Mouse (Mus musculus): ENCODE data around the gene S100pbp. TPM values are rescaled to one million over a fixed set of nuclear protein-coding genes. Genes with fewer than 3 reads are reported as not detected.

The S100pbp gene
- polyA plus RNA-seq (2015; fragmentation: Nextera tagmentation; extraction: Ambion mirVana), result 6.9 and 7.7 TPM in 2 replicates

DNA sequence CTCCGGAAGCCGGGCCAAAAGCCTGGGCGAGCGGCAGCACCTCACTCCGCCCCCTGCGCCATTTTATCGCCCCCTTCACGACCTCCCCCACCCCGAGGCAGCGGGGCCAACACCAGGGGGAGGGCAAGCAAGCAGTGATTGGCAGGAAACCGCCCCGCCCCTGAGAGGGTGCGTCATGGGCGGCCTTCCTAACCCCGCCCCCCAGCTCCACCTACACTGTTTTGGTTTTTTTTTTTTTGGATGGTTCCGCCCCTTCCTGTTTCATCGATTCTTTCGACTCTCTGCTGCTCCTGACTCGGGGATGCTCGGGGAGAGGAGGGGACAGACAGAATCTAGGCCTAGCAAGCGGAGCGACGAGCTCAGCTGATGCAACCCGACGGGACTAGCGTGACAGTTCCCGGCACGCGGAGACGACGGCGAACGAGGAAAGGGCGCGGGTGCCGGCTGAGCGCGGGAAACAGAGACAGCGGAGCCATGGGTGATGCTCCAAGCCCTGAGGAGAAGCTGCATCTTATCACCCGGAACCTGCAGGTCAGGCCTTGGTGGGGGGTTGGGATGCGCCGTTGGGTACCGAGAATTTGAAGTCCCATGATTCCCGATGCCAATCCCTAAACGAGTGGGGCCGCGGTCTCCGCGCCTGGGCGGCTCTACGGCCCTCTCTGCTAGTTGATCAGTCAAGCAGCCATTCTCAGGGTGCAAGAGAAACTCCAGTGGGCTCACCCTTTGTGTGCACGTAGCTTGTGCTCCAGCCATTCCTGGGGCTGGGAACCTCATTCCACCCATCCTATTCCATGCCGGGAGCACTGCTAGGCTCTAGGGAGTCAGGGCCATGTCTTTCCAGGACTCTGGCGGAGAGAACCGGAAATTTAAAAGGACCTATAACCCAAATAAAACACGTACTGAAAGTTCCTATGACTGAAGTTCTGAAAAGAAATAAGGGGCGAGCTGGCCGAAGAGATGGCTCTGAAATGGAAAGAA lies at the start of gene S100pbp, which contains the start of gene Yars:
Gene S100pbp (minus strand): TSS at position 186 of the 978 bp plus-strand sequence.
Gene Yars (plus strand): TSS at position 219 of the 978 bp plus-strand sequence.
- Histone ChIP-seq H3K4me2 (replicated peaks; ENCODE audit: low read depth) (peak within 1 kb of the TSS; percentile 74), H3K9ac (ENCODE audit: low read depth, low read length) (peak within 1 kb of the TSS; percentile 72), H3K27me3 (replicated peaks; ENCODE audit: control insufficient read depth, insufficient read depth, low read length) (no peaks in the 10 kb centered on the region), H3K36me3 (ENCODE audit: control insufficient read depth, insufficient read depth) (no peaks in the 10 kb centered on the region; the same call in 1 of the 2 replicates), H3K4me3 (ENCODE audit: low read depth, low read length) (peak within 1 kb of the TSS; percentile 89), H3K9me3 (ENCODE audit: control insufficient read depth) (no peaks in the 10 kb centered on the region), H3K4me1 (replicated peaks; ENCODE audit: control insufficient read depth, insufficient read depth, low read length) (0 out of 2 replicates have a peak, but pooled peaks cover 6% of the 10 kb centered on the region), H3K27ac (ENCODE audit: low read depth, low read length) (peak within 1 kb of the TSS; percentile 87)
- peak; percentile 89 for ATAC-seq
- peak; percentile 59 for TF ChIP-seq CTCF (IDR thresholded peaks at IDR 0.05; ENCODE audit: low read depth)
- under 1% methylated on average over 58 of the region's 58 CpGs for WGBS

DNA sequence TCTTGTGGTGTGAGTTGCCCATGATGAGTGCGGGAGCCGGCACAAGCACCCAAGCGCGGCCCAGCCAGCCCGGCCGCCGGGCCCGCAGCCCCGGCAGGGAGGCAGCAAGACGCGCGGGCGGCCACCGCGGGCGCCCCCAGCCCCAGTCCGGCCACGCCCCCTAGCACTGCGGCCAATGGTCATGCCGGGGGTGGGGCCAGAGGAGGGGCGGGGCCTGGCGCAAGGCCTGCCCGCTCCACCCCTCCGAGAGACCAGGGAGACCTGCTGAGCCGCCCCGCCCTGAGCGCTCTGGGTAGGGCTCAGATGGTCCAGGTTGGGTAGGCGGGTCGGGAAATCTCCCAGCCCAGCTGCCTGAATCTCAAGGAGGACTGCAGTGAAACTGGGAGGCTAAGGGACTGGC lies 49.5 kb upstream of the S100pbp start:
- Histone ChIP-seq H3K9me3 (ENCODE audit: control insufficient read depth) (no peaks in the 10 kb centered on the region), H3K4me3 (ENCODE audit: low read depth, low read length) (peak overlapping the region; percentile 54), H3K27ac (ENCODE audit: low read depth, low read length) (peak overlapping the region; percentile 24; the same call in 1 of the 2 replicates), H3K27me3 (replicated peaks; ENCODE audit: control insufficient read depth, insufficient read depth, low read length) (no peaks in the 10 kb centered on the region), H3K36me3 (ENCODE audit: control insufficient read depth, insufficient read depth) (no peaks in the 10 kb centered on the region), H3K4me1 (replicated peaks; ENCODE audit: control insufficient read depth, insufficient read depth, low read length) (peaks cover 9% of the 10 kb centered on the region), H3K4me2 (replicated peaks; ENCODE audit: low read depth) (peak overlapping the region; percentile 90), H3K9ac (ENCODE audit: low read depth, low read length) (peak overlapping the region; percentile 19)
- 1% methylated on average over 26 of the region's 29 CpGs for WGBS
- ATAC-seq, result peak; percentile 65
- no peak for TF ChIP-seq CTCF (IDR thresholded peaks at IDR 0.05; ENCODE audit: low read depth)

DNA sequence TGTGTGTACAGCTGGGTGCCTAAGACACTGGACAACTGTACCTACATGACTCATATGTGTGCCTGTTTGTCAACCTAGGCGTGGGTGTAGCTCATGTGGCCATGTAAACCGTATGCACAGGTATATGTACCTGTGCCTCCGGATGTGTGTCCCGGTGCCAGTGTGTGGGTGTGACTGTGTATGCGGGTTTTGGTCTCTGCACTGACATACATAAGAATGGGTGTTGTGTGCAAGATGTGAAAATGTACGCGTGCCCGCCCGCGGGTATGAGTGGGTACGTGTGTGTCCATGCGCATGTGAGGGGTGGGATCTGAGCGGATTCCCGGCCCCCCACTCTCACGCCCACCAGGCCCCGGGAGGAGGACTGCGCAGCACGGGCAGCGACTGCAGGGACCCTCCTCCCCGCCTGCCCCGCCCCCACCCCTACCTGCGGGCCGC lies 49.1 kb upstream of the S100pbp start:
- 0% methylated on average over 18 of the region's 23 CpGs for WGBS
- Histone ChIP-seq H3K4me1 (replicated peaks; ENCODE audit: control insufficient read depth, insufficient read depth, low read length) (peaks cover 9% of the 10 kb centered on the region), H3K9ac (ENCODE audit: low read depth, low read length) (peak overlapping the region; percentile 19), H3K27me3 (replicated peaks; ENCODE audit: control insufficient read depth, insufficient read depth, low read length) (no peaks in the 10 kb centered on the region), H3K27ac (ENCODE audit: low read depth, low read length) (peak overlapping the region; percentile 35; the same call in 1 of the 2 replicates), H3K4me2 (replicated peaks; ENCODE audit: low read depth) (peak overlapping the region; percentile 90), H3K36me3 (ENCODE audit: control insufficient read depth, insufficient read depth) (no peaks in the 10 kb centered on the region), H3K4me3 (ENCODE audit: low read depth, low read length) (peak overlapping the region; percentile 54), H3K9me3 (ENCODE audit: control insufficient read depth) (no peaks in the 10 kb centered on the region)
- ATAC-seq, result peak; percentile 54
- TF ChIP-seq CTCF (IDR thresholded peaks at IDR 0.05; ENCODE audit: low read depth), result no peak

DNA sequence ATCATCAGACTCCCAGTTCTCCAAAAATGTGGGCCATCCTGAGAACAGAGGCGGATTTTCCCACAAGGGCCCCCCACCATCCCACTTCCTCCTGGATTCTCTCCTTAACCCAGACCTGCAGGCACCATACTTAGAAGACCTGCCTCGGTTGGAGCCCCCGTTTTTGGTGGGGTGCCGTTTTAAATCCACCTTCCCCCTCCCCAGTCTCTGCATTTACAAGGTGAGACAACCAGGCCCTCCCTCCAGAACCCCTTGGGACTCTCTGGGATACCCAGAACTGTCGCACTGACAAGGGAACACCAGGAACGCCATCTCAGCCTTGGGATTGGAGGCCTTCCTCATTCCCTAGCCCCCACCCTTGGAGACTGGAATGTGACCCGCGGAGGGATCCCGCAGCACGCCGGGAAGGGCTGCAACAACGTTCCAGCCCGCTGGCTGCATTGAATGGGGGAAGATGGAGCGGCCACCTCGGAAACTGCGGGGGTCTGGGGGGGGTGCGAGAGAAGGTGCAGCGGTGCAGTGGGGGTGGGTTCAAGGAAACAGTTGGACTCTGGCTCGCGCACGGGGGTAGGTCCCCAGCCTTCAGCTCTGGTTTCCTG lies 48.4 kb upstream of the S100pbp start:
- H3K4me2 ChIP-seq (replicated peaks; ENCODE audit: low read depth), result peak overlapping the region; percentile 90
- TF ChIP-seq CTCF (IDR thresholded peaks at IDR 0.05; ENCODE audit: low read depth), result no peak
- no peaks in the 10 kb centered on the region for H3K36me3 ChIP-seq (ENCODE audit: control insufficient read depth, insufficient read depth)
- H3K4me1 ChIP-seq (replicated peaks; ENCODE audit: control insufficient read depth, insufficient read depth, low read length), result peaks cover 9% of the 10 kb centered on the region
- peak overlapping the region; percentile 54; the same call in 1 of the 2 replicates for H3K4me3 ChIP-seq (ENCODE audit: low read depth, low read length)
- no peak for ATAC-seq
- no peaks in the 10 kb centered on the region for H3K27me3 ChIP-seq (replicated peaks; ENCODE audit: control insufficient read depth, insufficient read depth, low read length)
- H3K27ac ChIP-seq (ENCODE audit: low read depth, low read length), result peak overlapping the region; percentile 35
- no peaks in the 10 kb centered on the region for H3K9me3 ChIP-seq (ENCODE audit: control insufficient read depth)
- WGBS, result 11% methylated on average over 21 of the region's 21 CpGs
- no peak overlapping the region for H3K9ac ChIP-seq (ENCODE audit: low read depth, low read length)

DNA sequence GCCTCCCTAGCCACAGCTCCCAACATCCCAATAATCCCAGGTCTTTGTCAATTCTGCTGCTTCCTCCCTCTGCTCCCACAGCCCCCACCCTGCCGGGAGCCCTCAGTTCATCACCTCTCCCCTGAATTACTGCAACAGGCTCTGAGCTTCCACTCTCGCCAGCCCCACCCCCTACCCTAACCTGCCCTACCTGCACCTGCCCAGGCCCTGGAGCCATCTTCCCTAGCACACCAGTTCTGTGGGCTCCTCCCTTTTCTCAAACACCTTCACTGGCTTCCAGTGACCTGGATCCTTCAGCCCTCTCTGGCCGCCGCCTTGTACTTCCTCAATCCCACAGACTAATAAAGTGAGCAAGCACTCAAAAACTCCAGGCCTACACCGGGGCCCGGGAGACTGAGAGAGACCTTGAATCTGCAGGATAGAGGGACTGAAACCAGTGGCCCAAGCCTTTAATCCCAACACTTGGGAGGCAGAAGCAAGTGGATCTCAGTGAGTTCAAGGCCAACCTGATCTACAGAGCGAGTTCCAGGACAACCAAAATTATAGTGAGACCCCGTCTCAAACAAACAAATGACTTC lies 46.8 kb upstream of the S100pbp start:
- Histone ChIP-seq H3K9me3 (ENCODE audit: control insufficient read depth) (no peaks in the 10 kb centered on the region), H3K9ac (ENCODE audit: low read depth, low read length) (no peak overlapping the region), H3K27me3 (replicated peaks; ENCODE audit: control insufficient read depth, insufficient read depth, low read length) (no peaks in the 10 kb centered on the region), H3K36me3 (ENCODE audit: control insufficient read depth, insufficient read depth) (no peaks in the 10 kb centered on the region; the same call in 1 of the 2 replicates), H3K4me2 (replicated peaks; ENCODE audit: low read depth) (peak overlapping the region; percentile 90), H3K4me1 (replicated peaks; ENCODE audit: control insufficient read depth, insufficient read depth, low read length) (peaks cover 9% of the 10 kb centered on the region), H3K27ac (ENCODE audit: low read depth, low read length) (peak overlapping the region; percentile 64), H3K4me3 (ENCODE audit: low read depth, low read length) (no peak overlapping the region)
- no peak for ATAC-seq
- TF ChIP-seq CTCF (IDR thresholded peaks at IDR 0.05; ENCODE audit: low read depth), result no peak
- WGBS, result 44% methylated on average over 8 of the region's 8 CpGs

Data from intestine, postnatal 0 days (tissue).